Mouse (Mus musculus): Measurements from ENCODE around the gene Cd79a. TPM values are rescaled to one million over a fixed set of nuclear protein-coding genes. Genes with fewer than 3 reads are reported as not detected.
A peak's percentile ranks its signal among the peaks of the same experiment; 100 is the strongest.

Gene Cd79a
- polyA plus RNA-seq, 1 experiment: 0.72 TPM

- no peak for DNase-seq (ENCODE audit: extremely low spot score in 1 of 2, low spot score in 1 of 2)
These were observed 15.3 kb downstream of the Cd79a start for GRCm38 (mm10) chr7:24912480-24912879.

DNA sequence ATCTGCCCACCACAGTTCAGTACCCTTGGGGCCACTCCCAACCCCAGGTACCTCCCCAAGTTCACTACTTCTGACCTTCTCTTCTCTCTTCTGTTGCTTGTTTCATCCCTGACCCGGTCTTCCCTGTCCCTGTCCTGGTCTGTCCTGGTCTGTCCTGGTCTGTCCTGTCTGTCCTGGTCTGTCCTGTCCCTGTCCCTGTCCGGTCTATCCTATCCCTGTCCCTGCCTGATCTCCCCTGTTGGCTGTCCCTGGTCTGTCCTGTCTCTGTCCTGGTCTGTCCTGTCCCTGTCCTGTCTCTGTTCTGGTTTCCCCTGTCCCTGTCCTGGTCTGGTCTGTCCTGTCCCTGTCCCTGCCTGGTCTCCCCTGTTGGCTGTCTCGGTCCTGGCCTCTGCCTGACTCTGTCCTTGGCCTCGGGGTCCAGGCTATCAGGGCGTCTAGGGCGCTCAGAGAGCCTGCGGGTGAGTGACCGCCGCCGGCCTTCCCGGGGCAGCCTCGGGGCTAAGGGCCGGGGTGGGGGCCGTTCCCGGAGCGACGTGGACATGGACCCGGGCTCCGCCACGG, 21.7 kb downstream of the Cd79a start:
- DNase-seq (ENCODE audit: extremely low spot score in 1 of 2, low spot score in 1 of 2): no peak

GRCm38 (mm10) chr7:24919728-24920127, 22.5 kb downstream of the Cd79a start:
- DNase-seq (ENCODE audit: extremely low spot score in 1 of 2, low spot score in 1 of 2): peak in 1 of 2 experiments; percentile 30

DNA sequence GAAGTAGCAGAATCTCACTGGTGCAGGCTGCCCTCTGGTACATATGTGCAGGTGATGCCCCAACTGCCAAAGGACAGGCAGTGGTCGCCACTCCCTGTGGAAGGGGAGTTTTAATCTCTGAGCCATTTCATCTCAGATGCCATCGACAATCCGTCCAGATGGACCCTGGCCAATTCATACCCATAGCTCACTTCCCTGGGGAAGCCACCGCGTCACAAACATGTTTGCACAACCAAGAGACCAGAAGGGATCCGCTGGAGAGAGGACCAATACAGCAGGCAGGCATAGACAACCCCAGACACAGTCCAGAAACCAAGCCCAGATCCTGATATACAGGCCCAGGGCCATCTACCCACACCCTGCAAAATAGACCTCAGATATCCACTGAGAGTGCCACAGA, 33.3 kb downstream of the Cd79a start:
- no peak for DNase-seq (ENCODE audit: extremely low spot score in 1 of 2, low spot score in 1 of 2)

DNA sequence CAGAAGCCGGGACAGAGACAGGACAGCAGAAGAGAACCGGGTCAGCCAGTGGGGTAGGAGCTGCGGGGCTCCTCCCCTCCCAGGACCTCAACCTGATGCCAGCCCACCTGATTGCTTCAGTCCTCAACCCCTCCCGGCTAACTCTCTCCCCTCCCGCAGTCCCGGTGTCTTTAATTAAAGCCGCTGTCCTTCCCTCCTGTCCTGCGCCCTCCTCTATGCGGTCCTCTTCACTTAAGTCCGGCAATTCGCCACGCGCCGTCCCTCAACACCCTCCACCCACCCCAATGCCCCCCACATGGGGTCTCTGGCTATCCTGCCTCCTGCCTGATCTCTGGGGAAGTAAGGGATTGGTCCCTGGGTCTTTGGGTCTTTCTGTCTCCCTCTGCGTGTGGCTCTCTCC, 34.5 kb downstream of the Cd79a start:
- no peak for DNase-seq (ENCODE audit: extremely low spot score in 1 of 2, low spot score in 1 of 2)

- DNase-seq (ENCODE audit: extremely low spot score in 1 of 2, low spot score in 1 of 2): no peak
These were observed 46.5 kb downstream of the Cd79a start for GRCm38 (mm10) chr7:24943641-24944040.

- DNase-seq (ENCODE audit: extremely low spot score in 1 of 2, low spot score in 1 of 2): no peak
These were observed 47.2 kb downstream of the Cd79a start, which contains the start of gene Gm4881 for GRCm38 (mm10) chr7:24944257-24944950. Gm4881 (minus strand) TSS chr7:24944494.

DNA sequence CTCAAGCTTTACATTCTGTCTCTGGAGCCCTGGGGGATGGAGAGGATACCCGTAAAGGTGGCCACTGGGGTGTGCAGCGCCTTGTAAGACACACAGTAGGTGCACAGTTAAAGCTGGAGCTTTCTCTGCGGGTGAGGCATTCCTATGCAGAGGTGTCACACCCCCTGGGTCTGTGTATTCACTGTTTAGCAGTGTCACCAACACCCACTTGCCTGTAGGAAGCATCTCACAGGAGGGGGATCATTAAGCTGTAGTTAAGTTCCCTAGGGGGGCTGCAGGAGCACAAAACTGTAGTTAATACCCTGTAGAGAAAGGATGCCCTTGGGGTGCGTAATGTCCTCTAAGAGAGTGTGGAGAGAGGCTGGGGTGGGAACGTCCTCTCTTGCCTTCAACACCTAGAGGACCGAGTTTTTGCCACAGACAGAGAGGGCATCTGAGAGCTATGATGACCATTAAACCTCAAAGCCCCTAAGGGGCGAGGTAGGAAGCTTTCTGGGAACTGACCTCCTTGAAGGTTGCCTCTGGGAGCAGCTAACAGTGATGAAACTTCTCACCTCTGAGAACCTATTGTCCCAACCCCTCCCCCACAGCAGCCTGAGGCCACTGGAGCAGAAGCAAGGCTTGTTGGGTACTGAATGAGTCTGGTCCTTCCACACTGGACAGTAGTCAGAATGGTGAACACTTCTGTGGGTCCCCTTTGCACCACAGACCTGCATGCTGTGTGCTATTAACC, 50.3 kb downstream of the Cd79a start:
- DNase-seq (ENCODE audit: extremely low spot score in 1 of 2, low spot score in 1 of 2): no peak

DNA sequence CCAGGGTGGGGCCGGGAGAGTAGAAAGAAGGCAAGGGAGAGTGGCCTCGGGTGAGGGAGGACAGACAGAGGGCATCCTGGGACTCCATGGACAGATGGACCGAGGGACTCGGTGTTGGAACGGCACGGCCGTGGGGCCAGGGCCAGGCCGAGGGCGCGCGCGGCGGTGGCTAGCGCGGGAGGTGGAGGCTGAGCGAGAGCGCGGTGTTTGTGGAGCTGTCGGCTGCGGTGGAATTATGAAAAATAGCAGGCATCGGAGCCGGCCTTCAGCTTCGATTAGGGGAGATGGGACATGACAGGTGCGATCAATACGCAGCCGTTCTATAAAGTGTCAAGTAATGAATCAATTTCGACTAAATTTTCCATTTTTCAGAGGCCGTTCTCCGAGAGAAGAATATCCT, 51.6 kb downstream of the Cd79a start:
- no peak for DNase-seq (ENCODE audit: extremely low spot score in 1 of 2, low spot score in 1 of 2)

DNA sequence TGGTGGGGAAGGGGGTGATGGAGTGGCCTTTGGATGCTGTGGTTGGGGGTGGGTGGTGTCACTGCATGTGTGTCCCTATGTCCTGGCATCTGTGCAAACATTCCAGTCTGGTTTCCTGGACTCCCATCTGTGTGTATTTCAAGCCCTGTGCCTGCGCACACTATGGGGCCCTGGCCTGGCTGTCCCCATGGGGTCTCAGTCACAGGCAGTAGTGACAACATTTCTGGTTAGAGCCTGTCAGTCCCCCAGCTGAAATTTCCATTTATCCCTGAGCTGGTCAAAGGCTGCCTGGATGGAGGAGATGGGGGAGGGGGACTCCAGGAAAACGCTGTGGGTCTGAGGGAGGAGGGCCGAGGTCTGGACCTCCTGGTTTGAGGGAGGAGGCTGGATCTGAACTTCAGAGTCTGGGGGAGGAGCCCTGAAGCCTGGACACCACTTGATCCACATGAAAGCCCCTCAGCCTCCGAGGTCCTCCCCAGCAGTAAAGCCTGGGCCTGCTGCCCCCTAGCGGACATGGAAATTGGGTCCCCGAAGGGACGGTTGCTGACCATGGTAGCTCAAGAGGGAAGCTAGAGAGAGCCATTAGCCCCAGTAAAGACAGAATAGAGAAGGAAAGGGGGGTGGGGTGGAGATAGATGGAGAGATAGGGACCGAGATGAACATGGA, 52.9 kb downstream of the Cd79a start:
- DNase-seq (ENCODE audit: extremely low spot score in 1 of 2, low spot score in 1 of 2): peak in 1 of 2 experiments; percentile 73

Other genes with a start within 250 kb of the Cd79a start
- not detected in 2 replicates for gene Tex101, start 220.7 kb upstream of the Cd79a start, polyA plus RNA-seq (2012; rRNA removed)
- not detected in 2 replicates for gene BC049730, start 188.1 kb upstream of the Cd79a start, polyA plus RNA-seq (2012; rRNA removed)
- gene Gm4763, start 170.5 kb upstream of the Cd79a start, polyA plus RNA-seq (2012; rRNA removed): not detected in 2 replicates
- gene Cd177, start 137.1 kb upstream of the Cd79a start, polyA plus RNA-seq (2012; rRNA removed): 0.04 TPM in 2 replicates
- not detected in 2 replicates for gene Ceacam10, start 120.2 kb upstream of the Cd79a start, polyA plus RNA-seq (2012; rRNA removed)
- 9.6 and 13.7 TPM in 2 replicates for gene Gm9844, start 35.2 kb upstream of the Cd79a start, polyA plus RNA-seq (2012; rRNA removed)
- not detected in 2 replicates for gene Lypd4, start 27.4 kb upstream of the Cd79a start, polyA plus RNA-seq (2012; rRNA removed)
- 0.06 TPM in 1 of 2 replicates, not detected in the other for gene Dmrtc2, start 27.3 kb upstream of the Cd79a start, polyA plus RNA-seq (2012; rRNA removed)
- gene Rps19, start 13.0 kb upstream of the Cd79a start, polyA plus RNA-seq (2012; rRNA removed): 319 and 386 TPM in 2 replicates
- 167 and 181 TPM in 2 replicates for gene Arhgef1, start 5.5 kb downstream of the Cd79a start, polyA plus RNA-seq (2012; rRNA removed)
- gene Gm4881, start 47.1 kb downstream of the Cd79a start, polyA plus RNA-seq (2012; rRNA removed): 0.17 TPM in 1 of 2 replicates, not detected in the other
- gene Rabac1, start 75.4 kb downstream of the Cd79a start, polyA plus RNA-seq (2012; rRNA removed): 337 and 384 TPM in 2 replicates
- 1,131 and 1,133 TPM in 2 replicates for gene Atp1a3, start 108.6 kb downstream of the Cd79a start, polyA plus RNA-seq (2012; rRNA removed)
- 211 and 215 TPM in 2 replicates for gene Grik5, start 175.0 kb downstream of the Cd79a start, polyA plus RNA-seq (2012; rRNA removed)
- gene Zfp574, start 175.2 kb downstream of the Cd79a start, polyA plus RNA-seq (2012; rRNA removed): 34.6 and 40.6 TPM in 2 replicates

All from frontal cortex, adult 2 months (tissue).